Mouse (Mus musculus) erythroblast, adult 5-6 weeks (primary cell): ENCODE results near the gene Rel. TPM values are rescaled to one million over a fixed set of nuclear protein-coding genes. Genes with fewer than 3 reads are reported as not detected.

Experiments used
- ATAC-seq: replicated peaks from 2 replicates; pipeline ENCODE4 v1.8.0; 2016; ENCODE audit warnings: moderate number of reproducible peaks, mild to moderate bottlenecking, moderate TSS enrichment, inconsistent platforms; ENCODE audit not compliant: poor library complexity, low FRiP score, severe bottlenecking
- total RNA-seq, 2 experiments: library from RNA; stranded (forward) in 1 of 2; stranded (reverse) in 1 of 2; fragments of 150-400 nt in 1 of 2; fragments of 200-764, 138-1000 nt in 1 of 2; gene quantifications; 2 replicates each; pipeline versions ENCODE4 v1.2.3 to v1.2.4; 2015 to 2017; ENCODE audit warnings: low replicate concordance in 2 of 2

The Rel gene
- total RNA-seq, 2 experiments from 2014 or later = 1.3 to 8.6 TPM

GRCm38 (mm10) chr11:23693286-23693685, 77.5 kb downstream of the Rel start:
- no peak for ATAC-seq

- ATAC-seq = no peak
Observed at GRCm38 (mm10) chr11:23688060-23688459, 82.7 kb downstream of the Rel start.

Other genes starting within 250 kb of the Rel start
- gene 1700093K21Rik, start 249.8 kb downstream of the Rel start, total RNA-seq (2015; ENCODE audit: low replicate concordance) = not detected in 2 replicates
- gene 1700093K21Rik, start 249.8 kb downstream of the Rel start, total RNA-seq (2017; ENCODE audit: low replicate concordance) = not detected in 2 replicates
- 4.6 and 23.8 TPM in 2 replicates for gene 0610010F05Rik, start 137.3 kb downstream of the Rel start, total RNA-seq (2015; ENCODE audit: low replicate concordance)
- gene 0610010F05Rik, start 137.3 kb downstream of the Rel start, total RNA-seq (2017; ENCODE audit: low replicate concordance) = 4.7 and 5.2 TPM in 2 replicates
- 7.7 and 16.3 TPM in 2 replicates for gene Pus10, start 105.3 kb downstream of the Rel start, total RNA-seq (2015; ENCODE audit: low replicate concordance)
- 8.9 and 9.2 TPM in 2 replicates for gene Pus10, start 105.3 kb downstream of the Rel start, total RNA-seq (2017; ENCODE audit: low replicate concordance)
- gene Pex13, start 105.0 kb downstream of the Rel start, total RNA-seq (2015; ENCODE audit: low replicate concordance) = 4.2 and 6.9 TPM in 2 replicates
- 2.5 and 2.6 TPM in 2 replicates for gene Pex13, start 105.0 kb downstream of the Rel start, total RNA-seq (2017; ENCODE audit: low replicate concordance)
- 11.7 and 21.1 TPM in 2 replicates for gene Papolg, start 124.3 kb upstream of the Rel start, total RNA-seq (2015; ENCODE audit: low replicate concordance)
- gene Papolg, start 124.3 kb upstream of the Rel start, total RNA-seq (2017; ENCODE audit: low replicate concordance) = 12.4 and 12.5 TPM in 2 replicates